Mouse (Mus musculus): ENCODE results near the gene Grb14. TPM values are rescaled to one million over a fixed set of nuclear protein-coding genes. Genes with fewer than 3 reads are reported as not detected.

Grb14 gene
- polyA plus RNA-seq, 1 experiment from 2014 or later = 6.8 TPM

GRCm38 (mm10) chr2:65010105-65010504, 14.7 kb downstream of the Grb14 start:
- no peak for DNase-seq (ENCODE audit: low spot score)
- WGBS = 98% methylated on average over 3 of the region's 3 CpGs
- Histone ChIP-seq H3K4me3 (no peak overlapping the region), H3K36me3 (no peaks in the 10 kb centered on the region), H3K27ac (no peak overlapping the region), H3K4me1 (replicated peaks) (no peaks in the 10 kb centered on the region), H3K9me3 (no peaks in the 10 kb centered on the region), H3K27me3 (ENCODE audit: insufficient read depth, poor library complexity, severe bottlenecking) (no peaks in the 10 kb centered on the region)

DNA sequence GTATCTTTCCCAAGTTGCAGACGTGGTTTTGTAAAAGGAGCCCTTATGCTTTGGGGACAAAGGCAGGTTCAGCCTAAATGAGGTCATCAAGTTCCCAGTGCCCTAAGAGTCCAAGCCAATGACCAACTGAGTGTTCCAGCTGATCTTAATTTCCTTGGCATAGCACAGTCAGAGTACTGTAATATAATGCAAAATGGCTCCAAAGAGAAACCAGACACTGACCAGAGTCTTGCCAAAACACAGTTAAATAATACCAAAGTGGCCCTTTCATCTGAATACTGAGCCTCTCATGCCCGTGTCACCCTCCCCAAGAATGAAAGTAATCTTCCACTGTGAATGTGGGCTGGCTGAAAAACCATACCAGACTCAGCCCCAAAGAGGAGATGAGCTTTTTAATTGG, 17.4 kb downstream of the Grb14 start:
- Histone ChIP-seq H3K4me1 (replicated peaks) (no peaks in the 10 kb centered on the region), H3K27ac (no peak overlapping the region), H3K27me3 (ENCODE audit: insufficient read depth, poor library complexity, severe bottlenecking) (no peaks in the 10 kb centered on the region), H3K36me3 (no peaks in the 10 kb centered on the region), H3K9me3 (no peaks in the 10 kb centered on the region), H3K4me3 (no peak overlapping the region)
- DNase-seq (ENCODE audit: low spot score) = no peak
- WGBS = 62% methylated on average over 2 of the region's 2 CpGs

DNA sequence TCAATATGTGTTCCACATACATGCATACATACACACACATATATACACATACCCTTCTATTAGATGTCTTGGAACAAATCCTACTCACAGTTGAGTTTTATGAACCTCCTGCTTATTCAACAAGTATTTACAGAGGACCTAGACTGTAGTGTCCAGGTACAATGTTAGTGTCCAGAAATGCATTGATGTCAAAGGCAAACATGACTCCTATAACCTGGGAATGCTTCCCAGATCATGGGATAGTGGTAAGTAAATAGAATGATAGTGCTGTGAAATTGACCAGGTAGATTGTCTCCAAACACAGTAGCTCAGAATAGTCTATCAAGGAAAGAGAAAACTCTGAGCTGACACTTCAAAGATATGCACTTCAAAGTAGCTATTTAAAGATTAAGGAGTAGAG, 19.7 kb downstream of the Grb14 start:
- H3K36me3 ChIP-seq = no peaks in the 10 kb centered on the region
- no peaks in the 10 kb centered on the region for H3K9me3 ChIP-seq
- no peak overlapping the region for H3K27ac ChIP-seq
- no peak overlapping the region for H3K4me3 ChIP-seq
- DNase-seq (ENCODE audit: low spot score) = no peak
- H3K27me3 ChIP-seq (ENCODE audit: insufficient read depth, poor library complexity, severe bottlenecking) = no peaks in the 10 kb centered on the region
- H3K4me1 ChIP-seq (replicated peaks) = no peaks in the 10 kb centered on the region

- peak; percentile 15 for DNase-seq (ENCODE audit: low spot score)
- H3K27ac ChIP-seq = no peak overlapping the region
- no peak overlapping the region for H3K4me3 ChIP-seq
- H3K36me3 ChIP-seq = no peaks in the 10 kb centered on the region
- no peaks in the 10 kb centered on the region for H3K27me3 ChIP-seq (ENCODE audit: insufficient read depth, poor library complexity, severe bottlenecking)
- H3K9me3 ChIP-seq = no peaks in the 10 kb centered on the region
- no peaks in the 10 kb centered on the region for H3K4me1 ChIP-seq (replicated peaks)
- whole genome bisulfite sequencing = 39% methylated on average over 2 of the region's 2 CpGs
Measured at GRCm38 (mm10) chr2:65003433-65003832, 21.4 kb downstream of the Grb14 start.

GRCm38 (mm10) chr2:65002631-65003030, 22.2 kb downstream of the Grb14 start:
- WGBS = 83% methylated on average over 3 of the region's 3 CpGs
- H3K4me3 ChIP-seq = no peak overlapping the region
- no peaks in the 10 kb centered on the region for H3K4me1 ChIP-seq (replicated peaks)
- no peaks in the 10 kb centered on the region for H3K36me3 ChIP-seq
- H3K9me3 ChIP-seq = no peaks in the 10 kb centered on the region
- no peak for DNase-seq (ENCODE audit: low spot score)
- H3K27me3 ChIP-seq (ENCODE audit: insufficient read depth, poor library complexity, severe bottlenecking) = no peaks in the 10 kb centered on the region
- H3K27ac ChIP-seq = no peak overlapping the region

DNA sequence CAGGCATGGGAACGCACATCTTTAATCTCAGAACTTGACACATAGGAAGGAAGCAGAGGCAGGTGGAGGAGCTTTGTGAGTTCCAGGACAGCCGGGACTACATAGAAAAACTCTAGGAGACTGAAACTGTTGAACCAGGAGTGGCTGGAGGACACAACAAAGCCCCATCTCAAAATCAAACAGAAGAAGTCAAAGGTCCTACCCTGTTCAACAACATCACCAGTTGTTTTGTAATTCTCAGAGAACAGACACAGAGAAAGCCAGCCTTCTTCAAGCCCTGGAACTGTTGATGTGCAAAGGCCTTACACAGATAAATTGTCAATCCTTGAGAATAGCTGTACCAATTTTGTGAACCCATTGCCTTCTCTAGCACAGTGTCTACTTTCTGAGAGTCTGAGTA, 29.7 kb downstream of the Grb14 start:
- Histone ChIP-seq H3K27me3 (ENCODE audit: insufficient read depth, poor library complexity, severe bottlenecking) (no peaks in the 10 kb centered on the region), H3K36me3 (no peaks in the 10 kb centered on the region), H3K27ac (no peak overlapping the region), H3K9me3 (no peaks in the 10 kb centered on the region), H3K4me3 (no peak overlapping the region), H3K4me1 (replicated peaks) (no peaks in the 10 kb centered on the region)
- 86% methylated on average over 2 of the region's 2 CpGs for WGBS
- no peak for DNase-seq (ENCODE audit: low spot score)

DNA sequence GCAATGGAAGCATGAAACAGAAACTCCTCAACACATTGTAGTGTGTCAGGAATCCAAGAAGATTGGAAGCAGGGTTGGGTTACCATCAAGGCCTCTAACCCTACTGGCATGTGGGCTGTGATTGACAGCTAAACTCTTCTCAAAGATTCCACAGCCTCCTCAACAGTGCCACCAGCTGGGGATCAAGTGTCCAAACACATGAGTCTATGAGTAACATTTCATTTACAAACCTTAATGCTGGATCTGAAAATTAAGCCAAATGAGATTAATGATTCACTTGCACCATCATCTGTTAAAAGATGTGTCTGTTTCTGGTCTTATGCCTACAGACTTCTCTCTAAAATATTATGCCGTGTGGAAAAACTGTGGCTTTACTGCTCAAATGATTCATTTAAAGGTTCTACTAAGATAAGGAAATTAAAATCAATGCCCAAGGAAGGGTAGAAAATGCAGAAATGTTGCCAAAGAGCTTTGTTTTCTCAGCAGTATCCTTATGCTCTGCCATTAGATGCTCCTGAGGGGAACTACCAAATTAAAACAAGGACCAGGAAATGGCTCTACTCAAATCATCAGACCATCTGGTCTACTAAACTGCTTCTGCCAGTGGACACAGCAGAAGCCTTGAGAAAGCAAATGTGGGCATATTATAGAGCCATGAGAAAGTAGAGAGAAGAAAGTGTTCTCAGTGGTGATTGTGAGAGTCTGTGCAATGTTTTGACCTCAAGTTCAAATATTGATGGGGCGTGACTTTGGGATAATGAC, 35.2 kb downstream of the Grb14 start:
- Histone ChIP-seq H3K27me3 (ENCODE audit: insufficient read depth, poor library complexity, severe bottlenecking) (no peaks in the 10 kb centered on the region), H3K36me3 (no peaks in the 10 kb centered on the region), H3K4me3 (no peak overlapping the region), H3K4me1 (replicated peaks) (no peaks in the 10 kb centered on the region), H3K9me3 (no peaks in the 10 kb centered on the region), H3K27ac (no peak overlapping the region)
- DNase-seq (ENCODE audit: low spot score) = no peak
- 97% methylated on average over 2 of the region's 2 CpGs for WGBS

DNA sequence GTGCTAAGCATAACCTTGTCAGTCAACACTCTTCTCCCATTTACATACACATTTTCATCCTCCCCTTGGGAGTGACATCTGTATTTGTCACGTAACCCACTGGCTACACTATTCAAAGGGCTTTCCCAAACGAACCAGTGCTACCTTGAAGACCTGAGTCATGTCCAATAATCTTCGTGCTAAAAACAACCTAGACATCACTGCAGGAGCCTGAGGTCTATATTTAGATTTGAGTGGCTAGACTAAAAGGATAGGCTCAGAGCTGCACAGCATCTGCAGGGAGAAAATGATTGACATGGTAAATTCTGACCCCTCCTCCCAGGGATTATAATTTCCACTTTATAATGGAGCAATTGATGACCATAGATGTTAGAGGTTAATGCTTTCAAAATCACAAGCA, 37.0 kb downstream of the Grb14 start:
- H3K9me3 ChIP-seq = peaks cover 6% of the 10 kb centered on the region
- no peaks in the 10 kb centered on the region for H3K36me3 ChIP-seq
- H3K27ac ChIP-seq = no peak overlapping the region
- H3K27me3 ChIP-seq (ENCODE audit: insufficient read depth, poor library complexity, severe bottlenecking) = no peaks in the 10 kb centered on the region
- no peak overlapping the region for H3K4me3 ChIP-seq
- DNase-seq (ENCODE audit: low spot score) = no peak
- no peaks in the 10 kb centered on the region for H3K4me1 ChIP-seq (replicated peaks)
- 79% methylated on average over 3 of the region's 3 CpGs for WGBS

DNA sequence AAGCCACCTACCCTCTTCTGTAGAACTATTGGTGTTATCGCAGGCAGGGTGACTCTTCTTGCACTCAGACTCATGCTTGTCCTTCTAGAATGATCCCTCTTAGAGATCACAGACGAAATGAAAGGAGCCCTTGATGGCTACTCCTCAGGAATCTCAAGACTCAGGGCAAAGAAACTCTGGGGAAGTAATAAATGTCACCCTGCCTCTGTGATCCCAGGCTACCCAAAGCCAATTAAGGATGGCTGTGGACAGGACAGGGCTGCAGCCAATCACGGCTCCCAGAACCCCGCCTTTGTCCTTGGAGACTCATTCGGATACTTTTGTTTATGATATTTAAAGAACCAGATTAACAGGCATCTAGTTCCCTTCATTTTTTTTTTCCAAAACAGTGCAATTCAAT, 49.2 kb downstream of the Grb14 start:
- H3K36me3 ChIP-seq = no peaks in the 10 kb centered on the region
- H3K4me3 ChIP-seq = no peak overlapping the region
- H3K27ac ChIP-seq = no peak overlapping the region
- whole genome bisulfite sequencing = 77% methylated on average over 5 of the region's 5 CpGs
- no peaks in the 10 kb centered on the region for H3K9me3 ChIP-seq
- H3K27me3 ChIP-seq (ENCODE audit: insufficient read depth, poor library complexity, severe bottlenecking) = no peaks in the 10 kb centered on the region
- no peaks in the 10 kb centered on the region for H3K4me1 ChIP-seq (replicated peaks)
- no peak for DNase-seq (ENCODE audit: low spot score)

- no peak for DNase-seq (ENCODE audit: low spot score)
- H3K27me3 ChIP-seq (ENCODE audit: insufficient read depth, poor library complexity, severe bottlenecking) = no peaks in the 10 kb centered on the region
- no peak overlapping the region for H3K27ac ChIP-seq
- WGBS = 71% methylated on average over 2 of the region's 2 CpGs
- H3K9me3 ChIP-seq = no peaks in the 10 kb centered on the region
- no peaks in the 10 kb centered on the region for H3K36me3 ChIP-seq
- H3K4me3 ChIP-seq = no peak overlapping the region
- no peaks in the 10 kb centered on the region for H3K4me1 ChIP-seq (replicated peaks)
Measured at GRCm38 (mm10) chr2:64974549-64974948, 50.2 kb downstream of the Grb14 start.

GRCm38 (mm10) chr2:64973819-64974441, 50.9 kb downstream of the Grb14 start:
- Histone ChIP-seq H3K36me3 (no peaks in the 10 kb centered on the region), H3K4me1 (replicated peaks) (no peaks in the 10 kb centered on the region), H3K4me3 (no peak overlapping the region), H3K27ac (no peak overlapping the region), H3K9me3 (no peaks in the 10 kb centered on the region), H3K27me3 (ENCODE audit: insufficient read depth, poor library complexity, severe bottlenecking) (no peaks in the 10 kb centered on the region)
- no peak for DNase-seq (ENCODE audit: low spot score)
- WGBS = 86% methylated on average over 10 of the region's 10 CpGs

- DNase-seq (ENCODE audit: low spot score) = no peak
- no peaks in the 10 kb centered on the region for H3K4me1 ChIP-seq (replicated peaks)
- no peaks in the 10 kb centered on the region for H3K36me3 ChIP-seq
- 61% methylated on average over 1 of the region's 1 CpGs for WGBS
- H3K4me3 ChIP-seq = no peak overlapping the region
- H3K27me3 ChIP-seq (ENCODE audit: insufficient read depth, poor library complexity, severe bottlenecking) = no peaks in the 10 kb centered on the region
- H3K9me3 ChIP-seq = no peaks in the 10 kb centered on the region
- H3K27ac ChIP-seq = no peak overlapping the region
Measured at GRCm38 (mm10) chr2:64973125-64973524, 51.7 kb downstream of the Grb14 start.

DNA sequence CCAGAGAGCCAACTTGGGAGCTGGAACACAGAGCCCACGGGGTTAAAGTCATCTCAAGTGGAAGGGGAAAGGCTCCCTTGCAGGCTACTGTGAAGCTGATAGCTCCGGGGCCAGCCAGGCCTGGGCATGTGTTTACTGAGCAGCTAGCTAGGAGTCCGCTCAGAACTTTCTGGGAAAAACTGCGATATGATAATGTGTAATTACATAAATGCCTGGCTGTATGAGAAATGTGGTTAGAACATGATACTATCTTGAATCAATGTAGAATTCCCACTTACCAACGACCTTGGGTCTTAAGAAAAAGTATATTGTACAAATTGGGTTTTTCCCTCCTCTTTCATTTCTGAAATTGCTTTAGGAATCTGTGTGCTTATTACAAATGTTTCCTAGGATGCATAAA, 53.0 kb downstream of the Grb14 start:
- Histone ChIP-seq H3K9me3 (no peaks in the 10 kb centered on the region), H3K36me3 (no peaks in the 10 kb centered on the region), H3K27ac (no peak overlapping the region), H3K4me1 (replicated peaks) (peaks cover 11% of the 10 kb centered on the region), H3K27me3 (ENCODE audit: insufficient read depth, poor library complexity, severe bottlenecking) (no peaks in the 10 kb centered on the region), H3K4me3 (no peak overlapping the region)
- DNase-seq (ENCODE audit: low spot score) = no peak
- WGBS = 72% methylated on average over 5 of the region's 5 CpGs

Data from hindbrain, embryonic 10.5 days (tissue).